Mouse (Mus musculus) kidney, embryonic 16.5 days (tissue): ENCODE data around the gene Cog4. TPM values are rescaled to one million over a fixed set of nuclear protein-coding genes. Genes with fewer than 3 reads are reported as not detected.
"Not testable (repeated sequence)": the region's sequence is repeated elsewhere in the genome, so short reads cannot be mapped to it uniquely, and the experiment has no call there.

Experiments used
- ATAC-seq: fragments of 200-750 bp; cut with Nextera tagmentation; 2 replicates; pipeline ENCODE4 v1.8.0; 2017; ENCODE audit warnings: moderate TSS enrichment; ENCODE audit not compliant: low FRiP score, low TSS enrichment
- H3K27ac ChIP-seq: fragments of 300-500 bp; sonication (generic); 2 replicates; pipeline ENCODE4 v1.5.1; 2014; ENCODE audit warnings: low read length
- H3K27me3 ChIP-seq: fragments of 300-500 bp; sonication (generic); 2 replicates; pipeline ENCODE4 v1.6.1; 2014; ENCODE audit warnings: low read length, control low read depth, mixed read lengths; ENCODE audit not compliant: insufficient read depth
- H3K36me3 ChIP-seq: fragments of 300-500 bp; sonication (generic); 2 replicates; pipeline ENCODE4 v1.6.1; 2014; ENCODE audit warnings: low read length, control low read depth, mixed read lengths; ENCODE audit not compliant: insufficient read depth
- H3K4me1 ChIP-seq: fragments of 300-500 bp; sonication (generic); 2 replicates; pipeline ENCODE4 v1.6.1; 2014; ENCODE audit warnings: low read length, control low read depth, mixed read lengths; ENCODE audit not compliant: insufficient read depth
- H3K4me2 ChIP-seq: fragments of 300-500 bp; sonication (generic); replicated peaks from 2 replicates; pipeline ENCODE4 v1.6.1; 2014; ENCODE audit warnings: low read depth, low read length
- H3K4me3 ChIP-seq: fragments of 300-500 bp; sonication (generic); 2 replicates; pipeline ENCODE4 v1.5.1; 2014; ENCODE audit warnings: mild to moderate bottlenecking, low read length
- H3K9ac ChIP-seq: fragments of 300-500 bp; sonication (generic); replicated peaks from 2 replicates; pipeline ENCODE4 v1.6.1; 2014; ENCODE audit warnings: low read length
- H3K9me3 ChIP-seq: fragments of 300-500 bp; sonication (generic); 2 replicates; pipeline ENCODE4 v1.6.1; 2016; ENCODE audit warnings: low read length, control low read depth
- WGBS: fragments of 180-500 bp; shearing (Covaris S2); extraction: QIAGEN DNeasy Blood & Tissue Kit; methylation state at CpG from one replicate; pipeline ENCODE4 v1.1.7; 2014; 5-methylcytosine and 5-hydroxymethylcytosine counted together
- polyA plus RNA-seq: library from polyadenylated mRNA; unstranded; fragments of >200 nt; fragmentation: Nextera tagmentation; extraction: Ambion mirVana; gene quantifications from 2 replicates; pipeline ENCODE4 v1.2.1, GENCODE M21; 2015

The Cog4 gene
- polyA plus RNA-seq, 1 experiment from 2014 or later: 88.5 TPM

GRCm38 (mm10) chr8:110929672-110930071, 83.3 kb downstream of the Cog4 start:
- not testable (repeated sequence) for ATAC-seq, H3K9me3 ChIP-seq, H3K9ac ChIP-seq, H3K27ac ChIP-seq, H3K4me3 ChIP-seq, H3K4me2 ChIP-seq, H3K36me3 ChIP-seq, H3K27me3 ChIP-seq
- WGBS: 94% methylated on average over 5 of the region's 8 CpGs
- peaks cover 15% of the 10 kb centered on the region for H3K4me1 ChIP-seq

- no peak overlapping the region for H3K9ac ChIP-seq
- ATAC-seq: peak; percentile 80
- H3K4me3 ChIP-seq: no peak overlapping the region
- 52% methylated on average over 12 of the region's 12 CpGs for WGBS
- H3K4me1 ChIP-seq: peaks cover 15% of the 10 kb centered on the region
- H3K27ac ChIP-seq: 0 out of 2 replicates have a peak overlapping the region, but pooled peaks have one; percentile 11
- no peaks in the 10 kb centered on the region for H3K36me3 ChIP-seq
- no peaks in the 10 kb centered on the region for H3K9me3 ChIP-seq
- no peak overlapping the region for H3K4me2 ChIP-seq
- no peaks in the 10 kb centered on the region for H3K27me3 ChIP-seq
Observed at GRCm38 (mm10) chr8:110931176-110931939, 85.0 kb downstream of the Cog4 start.

Other genes with a start within 250 kb of the Cog4 start
- 21.6 and 21.7 TPM in 2 replicates for gene Vac14, start 228.0 kb upstream of the Cog4 start, polyA plus RNA-seq
- 9.1 and 9.2 TPM in 2 replicates for gene Mtss1l, start 125.1 kb upstream of the Cog4 start, polyA plus RNA-seq
- gene Il34, start 40.7 kb upstream of the Cog4 start, polyA plus RNA-seq: 3.0 and 3.2 TPM in 2 replicates
- gene Sf3b3, start 187 bp downstream of the Cog4 start, polyA plus RNA-seq: 175 and 182 TPM in 2 replicates
- gene Fuk, start 55.9 kb downstream of the Cog4 start, polyA plus RNA-seq: 14.8 and 16.6 TPM in 2 replicates
- gene St3gal2, start 73.3 kb downstream of the Cog4 start, polyA plus RNA-seq: 25.1 and 27.6 TPM in 2 replicates
- gene Ddx19a, start 151.2 kb downstream of the Cog4 start, polyA plus RNA-seq: 15.0 and 15.1 TPM in 2 replicates
- gene Ddx19b, start 185.2 kb downstream of the Cog4 start, polyA plus RNA-seq: 6.2 and 6.8 TPM in 2 replicates
- 57.7 and 66.3 TPM in 2 replicates for gene Aars, start 186.5 kb downstream of the Cog4 start, polyA plus RNA-seq
- 19.1 TPM in 2 replicates for gene Exosc6, start 209.7 kb downstream of the Cog4 start, polyA plus RNA-seq
- gene Clec18a, start 245.8 kb downstream of the Cog4 start, polyA plus RNA-seq: 87.0 and 94.7 TPM in 2 replicates
- gene Pdpr, start 248.0 kb downstream of the Cog4 start, polyA plus RNA-seq: 10.5 and 12.7 TPM in 2 replicates